Mouse (Mus musculus) liver, embryonic 11.5 days (tissue): ENCODE measurements around the gene Coro7. TPM values are rescaled to one million over a fixed set of nuclear protein-coding genes. Genes with fewer than 3 reads are reported as not detected.

Experiments used
- ATAC-seq: fragments of 200-750 bp; cut with Nextera tagmentation; replicated peaks from 2 replicates; pipeline ENCODE4 v1.8.0; 2017; ENCODE audit warnings: moderate number of reproducible peaks, mild to moderate bottlenecking, moderate TSS enrichment, moderate library complexity; ENCODE audit not compliant: low FRiP score
- DNase-seq: peaks from one replicate; pipeline ENCODE4 v3.0.0-alpha.2; 2017; ENCODE audit warnings: low spot score
- H3K27ac ChIP-seq: fragments of 300-500 bp; sonication (generic); 2 replicates; pipeline ENCODE4 v1.5.1; 2014; ENCODE audit warnings: mild to moderate bottlenecking, low read depth, low read length, control low read depth
- H3K27me3 ChIP-seq: fragments of 300-500 bp; sonication (generic); replicated peaks from 2 replicates; pipeline ENCODE4 v1.6.1; 2014; ENCODE audit warnings: low read length, mixed read lengths; ENCODE audit not compliant: control insufficient read depth, insufficient read depth
- H3K36me3 ChIP-seq: fragments of 300-500 bp; sonication (generic); 2 replicates; pipeline ENCODE4 v1.6.1; 2014; ENCODE audit warnings: mild to moderate bottlenecking, low read length, moderate library complexity, mixed read lengths; ENCODE audit not compliant: control insufficient read depth, insufficient read depth
- H3K4me1 ChIP-seq: fragments of 300-500 bp; sonication (generic); replicated peaks from 2 replicates; pipeline ENCODE4 v1.6.1; 2014; ENCODE audit warnings: low read length, mixed read lengths; ENCODE audit not compliant: control insufficient read depth, insufficient read depth
- H3K4me2 ChIP-seq: fragments of 300-500 bp; sonication (generic); 2 replicates; pipeline ENCODE4 v1.6.1; 2014; ENCODE audit warnings: mild to moderate bottlenecking, control low read depth, moderate library complexity
- H3K4me3 ChIP-seq: fragments of 300-500 bp; sonication (generic); 2 replicates; pipeline ENCODE4 v1.5.1; 2014; ENCODE audit warnings: low read depth, low read length, control low read depth
- H3K9ac ChIP-seq: fragments of 300-500 bp; sonication (generic); 2 replicates; pipeline ENCODE4 v1.6.1; 2014; ENCODE audit warnings: low read depth, low read length, control low read depth
- H3K9me3 ChIP-seq: fragments of 300-500 bp; sonication (generic); 2 replicates; pipeline ENCODE4 v1.6.1; 2016; ENCODE audit warnings: low read length, inconsistent platforms, mixed read lengths; ENCODE audit not compliant: control insufficient read depth
- WGBS: fragments of 180-500 bp; shearing (Covaris S2); extraction: QIAGEN DNeasy Blood & Tissue Kit; methylation state at CpG from one replicate; pipeline ENCODE4 v1.1.7; 2014; 5-methylcytosine and 5-hydroxymethylcytosine counted together
- polyA plus RNA-seq: library from polyadenylated mRNA; unstranded; fragments of >200 nt; fragmentation: Nextera tagmentation; extraction: Ambion mirVana; gene quantifications from 2 replicates; pipeline ENCODE4 v1.2.1, GENCODE M21; 2014

The Coro7 gene
- polyA plus RNA-seq, 1 experiment from 2014 or later, result 18.7 TPM

GRCm38 (mm10) chr16:4649211-4649610, 30.4 kb downstream of the Coro7 start:
- no peak for DNase-seq
- no peaks in the 10 kb centered on the region for H3K9me3 ChIP-seq
- no peaks in the 10 kb centered on the region for H3K27me3 ChIP-seq
- H3K4me3 ChIP-seq, result no peak overlapping the region
- H3K4me1 ChIP-seq, result peaks cover 7% of the 10 kb centered on the region; the same call in 1 of the 2 replicates
- WGBS, result 84% methylated on average over 5 of the region's 5 CpGs
- peaks cover 17% of the 10 kb centered on the region for H3K36me3 ChIP-seq
- H3K27ac ChIP-seq, result no peak overlapping the region
- no peak overlapping the region for H3K4me2 ChIP-seq
- no peak overlapping the region for H3K9ac ChIP-seq
- no peak for ATAC-seq

DNA sequence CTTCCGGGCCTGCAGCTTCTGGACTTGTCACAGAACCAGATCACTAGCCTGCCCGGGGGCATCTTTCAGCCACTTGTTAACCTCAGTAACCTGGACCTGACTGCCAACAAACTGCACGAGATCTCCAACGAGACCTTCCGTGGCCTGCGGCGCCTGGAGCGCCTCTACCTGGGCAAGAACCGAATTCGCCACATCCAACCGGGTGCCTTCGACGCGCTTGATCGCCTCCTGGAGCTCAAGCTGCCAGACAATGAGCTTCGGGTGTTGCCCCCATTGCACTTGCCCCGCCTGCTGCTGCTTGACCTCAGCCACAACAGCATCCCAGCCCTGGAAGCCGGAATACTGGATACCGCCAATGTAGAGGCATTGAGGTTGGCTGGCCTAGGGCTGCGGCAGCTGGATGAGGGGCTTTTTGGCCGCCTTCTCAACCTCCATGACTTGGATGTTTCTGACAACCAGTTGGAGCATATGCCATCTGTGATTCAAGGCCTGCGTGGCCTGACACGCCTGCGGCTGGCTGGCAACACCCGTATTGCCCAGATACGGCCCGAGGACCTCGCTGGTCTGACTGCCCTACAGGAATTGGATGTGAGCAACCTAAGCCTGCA, 31.1 kb downstream of the Coro7 start:
- H3K9me3 ChIP-seq, result no peaks in the 10 kb centered on the region
- no peak for DNase-seq
- H3K4me1 ChIP-seq, result peaks cover 7% of the 10 kb centered on the region; the same call in 1 of the 2 replicates
- no peak overlapping the region for H3K27ac ChIP-seq
- H3K4me2 ChIP-seq, result no peak overlapping the region
- no peak overlapping the region for H3K9ac ChIP-seq
- peaks cover 17% of the 10 kb centered on the region for H3K36me3 ChIP-seq
- no peak overlapping the region for H3K4me3 ChIP-seq
- no peak for ATAC-seq
- H3K27me3 ChIP-seq, result no peaks in the 10 kb centered on the region
- WGBS, result 90% methylated on average over 28 of the region's 28 CpGs

- DNase-seq (no peak), ATAC-seq (no peak)
- Histone ChIP-seq H3K9ac (no peak overlapping the region), H3K27me3 (no peaks in the 10 kb centered on the region), H3K4me1 (peaks cover 14% of the 10 kb centered on the region), H3K4me3 (no peak overlapping the region), H3K4me2 (no peak overlapping the region), H3K9me3 (no peaks in the 10 kb centered on the region), H3K27ac (0 out of 2 replicates have a peak overlapping the region, but pooled peaks have one; percentile 3), H3K36me3 (peaks cover 17% of the 10 kb centered on the region)
- WGBS, result 70% methylated on average over 13 of the region's 13 CpGs
Measured at GRCm38 (mm10) chr16:4647651-4648141, 31.9 kb downstream of the Coro7 start.

DNA sequence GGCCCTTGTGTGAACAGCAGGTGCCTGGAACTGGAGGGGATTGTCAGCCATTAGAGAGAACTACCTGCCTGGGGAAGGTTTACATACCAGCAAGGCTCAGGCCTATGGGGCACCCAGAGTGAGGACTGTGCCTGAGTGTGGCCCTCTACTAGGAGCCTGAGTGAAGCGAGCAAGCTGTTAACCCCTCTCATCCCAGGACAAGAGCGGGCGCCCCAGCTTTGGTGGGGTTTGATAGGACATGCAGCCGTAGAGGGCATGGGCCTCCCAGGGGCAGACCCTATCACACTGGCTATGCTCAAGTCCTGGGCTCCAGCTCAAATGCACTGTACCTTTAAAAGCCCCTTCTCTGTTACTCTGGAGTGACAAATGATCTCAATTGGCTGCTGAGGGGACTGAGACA, 32.7 kb downstream of the Coro7 start:
- 76% methylated on average over 4 of the region's 4 CpGs for WGBS
- H3K4me1 ChIP-seq, result peaks cover 20% of the 10 kb centered on the region
- H3K27me3 ChIP-seq, result no peaks in the 10 kb centered on the region
- no peak overlapping the region for H3K4me2 ChIP-seq
- DNase-seq, result no peak
- no peak overlapping the region for H3K27ac ChIP-seq
- 0 out of 2 replicates have a peak overlapping the region, but pooled peaks have one; percentile 13 for H3K9ac ChIP-seq
- peaks cover 17% of the 10 kb centered on the region for H3K36me3 ChIP-seq
- no peak for ATAC-seq
- H3K4me3 ChIP-seq, result no peak overlapping the region
- no peaks in the 10 kb centered on the region for H3K9me3 ChIP-seq

GRCm38 (mm10) chr16:4645867-4646266, 33.7 kb downstream of the Coro7 start:
- Histone ChIP-seq H3K4me2 (no peak overlapping the region), H3K4me3 (no peak overlapping the region), H3K27me3 (no peaks in the 10 kb centered on the region), H3K9ac (no peak overlapping the region), H3K27ac (no peak overlapping the region), H3K36me3 (peaks cover 17% of the 10 kb centered on the region), H3K9me3 (no peaks in the 10 kb centered on the region), H3K4me1 (peaks cover 27% of the 10 kb centered on the region)
- 81% methylated on average over 4 of the region's 4 CpGs for WGBS
- DNase-seq (no peak), ATAC-seq (no peak)

- WGBS, result 79% methylated on average over 11 of the region's 11 CpGs
- no peak overlapping the region for H3K4me3 ChIP-seq
- H3K9me3 ChIP-seq, result no peaks in the 10 kb centered on the region
- H3K27ac ChIP-seq, result no peak overlapping the region
- peaks cover 7% of the 10 kb centered on the region; the same call in 1 of the 2 replicates for H3K36me3 ChIP-seq
- H3K4me1 ChIP-seq, result peaks cover 36% of the 10 kb centered on the region
- no peaks in the 10 kb centered on the region for H3K27me3 ChIP-seq
- DNase-seq (no peak), ATAC-seq (no peak)
- H3K4me2 ChIP-seq, result no peak overlapping the region
- no peak overlapping the region for H3K9ac ChIP-seq
Measured at GRCm38 (mm10) chr16:4643670-4644419, 35.7 kb downstream of the Coro7 start.

DNA sequence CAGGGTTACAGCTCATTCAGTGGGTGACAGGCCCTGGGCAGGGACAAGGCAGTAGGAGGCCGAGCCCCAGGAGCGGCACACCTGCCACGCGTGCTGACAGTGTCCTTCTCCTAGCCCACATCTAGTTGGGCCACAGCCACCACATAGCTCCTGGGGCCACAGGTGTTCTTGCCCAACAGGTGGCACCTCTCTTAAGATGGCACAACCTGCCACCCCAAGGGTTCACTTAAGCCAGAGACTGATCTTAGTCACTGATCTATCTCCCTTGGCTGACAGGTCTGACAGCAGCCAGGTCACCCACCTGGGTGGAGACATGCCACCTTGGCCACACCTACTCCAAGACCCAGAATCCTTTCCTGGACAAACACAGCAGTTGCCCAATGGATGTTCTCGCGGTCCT, 36.6 kb downstream of the Coro7 start:
- WGBS, result 86% methylated on average over 6 of the region's 6 CpGs
- Histone ChIP-seq H3K9me3 (no peaks in the 10 kb centered on the region), H3K4me1 (peaks cover 36% of the 10 kb centered on the region), H3K4me2 (peak overlapping the region; percentile 97), H3K27me3 (no peaks in the 10 kb centered on the region), H3K9ac (no peak overlapping the region; the same call in 1 of the 2 replicates), H3K36me3 (peaks cover 2% of the 10 kb centered on the region; the same call in 1 of the 2 replicates), H3K27ac (peak overlapping the region; percentile 28; the same call in 1 of the 2 replicates), H3K4me3 (no peak overlapping the region; the same call in 1 of the 2 replicates)
- DNase-seq (no peak), ATAC-seq (no peak)

- DNase-seq (no peak), ATAC-seq (no peak)
- Histone ChIP-seq H3K36me3 (no peaks in the 10 kb centered on the region), H3K27ac (peak overlapping the region; percentile 28; the same call in 1 of the 2 replicates), H3K9ac (no peak overlapping the region), H3K4me2 (peak overlapping the region; percentile 97), H3K27me3 (no peaks in the 10 kb centered on the region), H3K4me3 (no peak overlapping the region), H3K4me1 (peaks cover 36% of the 10 kb centered on the region), H3K9me3 (no peaks in the 10 kb centered on the region)
- 54% methylated on average over 13 of the region's 13 CpGs for WGBS
Measured at GRCm38 (mm10) chr16:4642190-4642589, 37.4 kb downstream of the Coro7 start.
